ENCODE assay signal across 7 mouse cellular contexts in genomic region chr11:97532950-97533582, GRCm38 (mm10). TPM values are rescaled to one million over a fixed set of nuclear protein-coding genes. Genes with fewer than 3 reads are reported as not detected.
DNase-seq lines count a peak whose midpoint lies in the region; ATAC-seq and TF ChIP-seq lines count a peak whose summit lies in the region.

No protein-coding gene starts in this region.

- no peak for TF ChIP-seq POLR2A in lung, adult 2 months (IDR thresholded peaks at IDR 0.05; ENCODE audit: borderline replicate concordance, extremely low read depth, low read depth, low read length)
- TF ChIP-seq POLR2A in cerebellum, adult 2 months (IDR thresholded peaks at IDR 0.05; ENCODE audit: borderline replicate concordance, insufficient read depth, low read length): peak; percentile 35; the same call in 1 of the 2 replicates

- H3K4me2 ChIP-seq in lung, postnatal 0 days (replicated peaks; ENCODE audit: low read depth, low read length): no peak overlapping the region
- peak overlapping the region; percentile 69 for H3K4me2 ChIP-seq in intestine, embryonic 15.5 days (replicated peaks)
- H3K4me2 ChIP-seq in neural tube, embryonic 11.5 days (ENCODE audit: low read depth): peak overlapping the region; percentile 32

- peak; percentile 49 for DNase-seq in lung, postnatal 0 days (ENCODE audit: low spot score)
- no peak for DNase-seq in lung, adult 2 months
- DNase-seq in cerebellum, adult 2 months: peak; percentile 69 to 73
- DNase-seq in neural tube, embryonic 11.5 days (ENCODE audit: low spot score): no peak
- DNase-seq in gastrocnemius, adult 2 months: no peak

- peaks cover 56% of the 10 kb centered on the region for H3K27me3 ChIP-seq in lung, postnatal 0 days (replicated peaks; ENCODE audit: insufficient read depth, low read length)
- no peaks in the 10 kb centered on the region for H3K27me3 ChIP-seq in cerebellum, adult 2 months (ENCODE audit: control insufficient read depth, insufficient read depth, low read length)
- H3K27me3 ChIP-seq in intestine, embryonic 15.5 days (replicated peaks): peaks cover 66% of the 10 kb centered on the region
- peaks cover 62% of the 10 kb centered on the region for H3K27me3 ChIP-seq in neural tube, embryonic 11.5 days (ENCODE audit: control insufficient read depth, insufficient read depth, low read length)

- peak; percentile 13; the same call in 1 of the 2 replicates for ATAC-seq in lung, postnatal 0 days
- ATAC-seq in intestine, embryonic 15.5 days: 0 out of 2 replicates have a peak, but pooled peaks have one; percentile 18
- peak; percentile 47; the same call in 1 of the 2 replicates for ATAC-seq in neural tube, embryonic 11.5 days (ENCODE audit: insufficient read depth, low FRiP score, low TSS enrichment)
- ATAC-seq in activated CD4-positive, CD25-positive, alpha-beta regulatory T cell, adult 4 months: no peak

- no peak overlapping the region for H3K4me3 ChIP-seq in lung, postnatal 0 days (ENCODE audit: low read depth, low read length)
- H3K4me3 ChIP-seq in lung, adult 2 months (replicated peaks; ENCODE audit: extremely low read depth, low read depth, low read length): no peak overlapping the region
- H3K4me3 ChIP-seq in cerebellum, adult 2 months (replicated peaks; ENCODE audit: insufficient read depth, low read depth, low read length): peak overlapping the region; percentile 50
- peak overlapping the region; percentile 23 for H3K4me3 ChIP-seq in intestine, embryonic 15.5 days (replicated peaks)
- peak overlapping the region; percentile 15 for H3K4me3 ChIP-seq in neural tube, embryonic 11.5 days (ENCODE audit: low read depth, low read length)
- H3K4me3 ChIP-seq in gastrocnemius, adult 2 months: no peak overlapping the region

- no peak for TF ChIP-seq CTCF in lung, postnatal 0 days (IDR thresholded peaks at IDR 0.05)
- TF ChIP-seq CTCF in lung, adult 2 months (IDR thresholded peaks at IDR 0.05; ENCODE audit: insufficient read depth, low read length): no peak
- no peak for TF ChIP-seq CTCF in cerebellum, adult 2 months (IDR thresholded peaks at IDR 0.05; ENCODE audit: borderline replicate concordance, insufficient read depth, low read depth, low read length)
- no peak for TF ChIP-seq CTCF in gastrocnemius, adult 2 months (IDR thresholded peaks at IDR 0.05)

- WGBS in lung, postnatal 0 days: 7% methylated on average over 19 of the region's 20 CpGs
- WGBS in lung, adult 2 months: 12% methylated on average over 20 of the region's 20 CpGs
- WGBS in cerebellum, adult 2 months: 5% methylated on average over 20 of the region's 20 CpGs
- 4% methylated on average over 20 of the region's 20 CpGs for whole genome bisulfite sequencing in intestine, embryonic 15.5 days
- 5% methylated on average over 20 of the region's 20 CpGs for WGBS in neural tube, embryonic 11.5 days

- no peak for TF ChIP-seq EP300 in lung, postnatal 0 days (IDR thresholded peaks at IDR 0.05)

- 0 out of 2 replicates have a peak, but pooled peaks cover 9% of the 10 kb centered on the region for H3K4me1 ChIP-seq in lung, postnatal 0 days (ENCODE audit: insufficient read depth, low read depth, low read length)
- peaks cover 6% of the 10 kb centered on the region; the same call in 1 of the 2 replicates for H3K4me1 ChIP-seq in lung, adult 2 months (ENCODE audit: control insufficient read depth, insufficient read depth, low read length)
- H3K4me1 ChIP-seq in cerebellum, adult 2 months (ENCODE audit: control insufficient read depth, insufficient read depth, low read length): peaks cover 54% of the 10 kb centered on the region
- peaks cover 37% of the 10 kb centered on the region for H3K4me1 ChIP-seq in intestine, embryonic 15.5 days (replicated peaks)
- H3K4me1 ChIP-seq in neural tube, embryonic 11.5 days (ENCODE audit: control insufficient read depth, insufficient read depth, low read length): peaks cover 34% of the 10 kb centered on the region

- no peaks in the 10 kb centered on the region for H3K36me3 ChIP-seq in lung, postnatal 0 days (ENCODE audit: insufficient read depth, low read length)
- H3K36me3 ChIP-seq in intestine, embryonic 15.5 days: no peaks in the 10 kb centered on the region
- no peaks in the 10 kb centered on the region for H3K36me3 ChIP-seq in neural tube, embryonic 11.5 days (ENCODE audit: control insufficient read depth, insufficient read depth, low read length)

- intact Hi-C loops in gastrocnemius, adult 2 months (cut with DNase I): no loop called here

- no peak overlapping the region for H3K27ac ChIP-seq in lung, postnatal 0 days (ENCODE audit: low read length)
- H3K27ac ChIP-seq in cerebellum, adult 2 months (ENCODE audit: insufficient read depth, low read length): peak overlapping the region; percentile 89
- no peak overlapping the region for H3K27ac ChIP-seq in intestine, embryonic 15.5 days
- no peak overlapping the region for H3K27ac ChIP-seq in neural tube, embryonic 11.5 days (ENCODE audit: low read depth, low read length)
- no peak overlapping the region for H3K27ac ChIP-seq in gastrocnemius, adult 2 months

- H3K9ac ChIP-seq in lung, postnatal 0 days (replicated peaks; ENCODE audit: low read depth): no peak overlapping the region
- H3K9ac ChIP-seq in intestine, embryonic 15.5 days: no peak overlapping the region
- no peak overlapping the region for H3K9ac ChIP-seq in neural tube, embryonic 11.5 days (ENCODE audit: low read length)

- no peaks in the 10 kb centered on the region for H3K9me3 ChIP-seq in lung, postnatal 0 days (ENCODE audit: low read length)
- no peaks in the 10 kb centered on the region for H3K9me3 ChIP-seq in intestine, embryonic 15.5 days
- H3K9me3 ChIP-seq in neural tube, embryonic 11.5 days (ENCODE audit: control insufficient read depth, low read length): no peaks in the 10 kb centered on the region

RNA-seq across cellular contexts. Expression of gene 4933428G20Rik, which starts 32.9 kb away (rescaled TPM):
- polyA plus RNA-seq in lung, postnatal 0 days (2015; fragmentation: Nextera tagmentation; extraction: Ambion mirVana): 0.32 and 0.42 TPM in 2 replicates
- polyA plus RNA-seq in lung, adult 2 months (2012; rRNA removed): 0.08 TPM in 1 of 2 replicates, not detected in the other
- polyA plus RNA-seq in cerebellum, adult 2 months (2012; rRNA removed): not detected in 2 replicates
- polyA plus RNA-seq in intestine, embryonic 15.5 days (2015; fragmentation: Nextera tagmentation; extraction: Ambion mirVana): 0.47 and 0.55 TPM in 2 replicates
- polyA plus RNA-seq in neural tube, embryonic 11.5 days (2014; fragmentation: Nextera tagmentation; extraction: Ambion mirVana): not detected in 2 replicates
- total RNA-seq in gastrocnemius, adult 2 months (2021): not detected
- polyA plus RNA-seq in activated CD4-positive, CD25-positive, alpha-beta regulatory T cell, adult 4 months (2017; shearing (Covaris generic)): not detected

RNA-seq across cellular contexts. Expression of gene Srcin1, which starts 42.9 kb away (rescaled TPM):
- 0.36 and 0.45 TPM in 2 replicates for polyA plus RNA-seq in lung, postnatal 0 days (2015; fragmentation: Nextera tagmentation; extraction: Ambion mirVana)
- 6.4 and 7.0 TPM in 2 replicates for polyA plus RNA-seq in lung, adult 2 months (2012; rRNA removed)
- polyA plus RNA-seq in cerebellum, adult 2 months (2012; rRNA removed): 127 and 142 TPM in 2 replicates
- polyA plus RNA-seq in intestine, embryonic 15.5 days (2015; fragmentation: Nextera tagmentation; extraction: Ambion mirVana): 0.24 and 0.25 TPM in 2 replicates
- 2.5 and 2.6 TPM in 2 replicates for polyA plus RNA-seq in neural tube, embryonic 11.5 days (2014; fragmentation: Nextera tagmentation; extraction: Ambion mirVana)
- 1 to 10 TPM in 1 of 2 experiments, under 1 TPM in 1; 0.61 to 1.2 TPM for total RNA-seq in gastrocnemius, adult 2 months (2021)
- polyA plus RNA-seq in activated CD4-positive, CD25-positive, alpha-beta regulatory T cell, adult 4 months (2017; shearing (Covaris generic)): not detected

Comparison
In these comparisons a context has a peak if more than half of its experiments do, and no peak if none do; other contexts are left out.
1. DNase-seq: peak in lung, postnatal 0 days (single experiment) and cerebellum, adult 2 months (2 of 2); none in lung, adult 2 months (single experiment), neural tube, embryonic 11.5 days (single experiment) and gastrocnemius, adult 2 months (single experiment).
2. H3K4me3 ChIP-seq: peak in cerebellum, adult 2 months (single experiment), intestine, embryonic 15.5 days (single experiment) and neural tube, embryonic 11.5 days (single experiment); none in lung, postnatal 0 days (single experiment), lung, adult 2 months (single experiment) and gastrocnemius, adult 2 months (single experiment).
3. RNA of gene Srcin1, which starts 42.9 kb away (polyA plus RNA-seq): 127 to 142 TPM in cerebellum, adult 2 months; 6.4 to 7.0 TPM in lung, adult 2 months, 2.5 to 2.6 TPM in neural tube, embryonic 11.5 days, 0.36 to 0.45 TPM in lung, postnatal 0 days, 0.24 to 0.25 TPM in intestine, embryonic 15.5 days and not detected in activated CD4-positive, CD25-positive, alpha-beta regulatory T cell, adult 4 months; every median in the first group is over 10 times any median in the second.